Mouse (Mus musculus) intestine, embryonic 14.5 days (tissue): ENCODE results near the gene Cfap99. TPM values are rescaled to one million over a fixed set of nuclear protein-coding genes. Genes with fewer than 3 reads are reported as not detected.

Source experiments
- ATAC-seq: fragments of 200-750 bp; cut with Nextera tagmentation; replicated peaks from 2 replicates; pipeline ENCODE4 v1.8.0; 2017; ENCODE audit warnings: low read depth, moderate number of reproducible peaks, moderate TSS enrichment, moderate library complexity; ENCODE audit not compliant: low FRiP score, low TSS enrichment
- DNase-seq: peaks from one replicate; pipeline ENCODE4 v3.0.0-alpha.2; 2018; ENCODE audit warnings: low spot score
- H3K27ac ChIP-seq: fragments of 300-500 bp; sonication (generic); 2 replicates; pipeline ENCODE4 v1.5.1; 2014; ENCODE audit warnings: low read depth, mild to moderate bottlenecking, control low read depth
- H3K27me3 ChIP-seq: fragments of 300-500 bp; sonication (generic); replicated peaks from 2 replicates; pipeline ENCODE4 v1.6.1; 2014; ENCODE audit warnings: low read length, control low read depth; ENCODE audit not compliant: control insufficient read depth, insufficient read depth
- H3K36me3 ChIP-seq: fragments of 300-500 bp; sonication (generic); 2 replicates; pipeline ENCODE4 v1.6.1; 2014; ENCODE audit warnings: low read length, control low read depth; ENCODE audit not compliant: control insufficient read depth, insufficient read depth
- H3K4me1 ChIP-seq: fragments of 300-500 bp; sonication (generic); replicated peaks from 2 replicates; pipeline ENCODE4 v1.6.1; 2014; ENCODE audit warnings: low read length, control low read depth, mixed read lengths; ENCODE audit not compliant: control insufficient read depth, insufficient read depth
- H3K4me2 ChIP-seq: fragments of 300-500 bp; sonication (generic); 2 replicates; pipeline ENCODE4 v1.6.1; 2014; ENCODE audit warnings: low read length
- H3K4me3 ChIP-seq: fragments of 300-500 bp; sonication (generic); 2 replicates; pipeline ENCODE4 v1.5.1; 2014; ENCODE audit warnings: low read depth, low read length, control low read depth, mixed read lengths
- H3K9ac ChIP-seq: fragments of 300-500 bp; sonication (generic); 2 replicates; pipeline ENCODE4 v1.6.1; 2014; ENCODE audit warnings: mild to moderate bottlenecking, low read length
- H3K9me3 ChIP-seq: fragments of 300-500 bp; sonication (generic); 2 replicates; pipeline ENCODE4 v1.6.1; 2016; ENCODE audit warnings: low read length, control low read depth; ENCODE audit not compliant: control insufficient read depth
- WGBS: fragments of 180-500 bp; shearing (Covaris S2); extraction: QIAGEN DNeasy Blood & Tissue Kit; methylation state at CpG from one replicate; pipeline ENCODE4 v1.1.7; 2014; 5-methylcytosine and 5-hydroxymethylcytosine counted together
- polyA plus RNA-seq: library from polyadenylated mRNA; unstranded; fragments of >200 nt; fragmentation: Nextera tagmentation; extraction: Ambion mirVana; gene quantifications from 2 replicates; pipeline ENCODE4 v1.2.1, GENCODE M21; 2014

Gene Cfap99
- polyA plus RNA-seq, 1 experiment from 2014 or later: not detected

DNA sequence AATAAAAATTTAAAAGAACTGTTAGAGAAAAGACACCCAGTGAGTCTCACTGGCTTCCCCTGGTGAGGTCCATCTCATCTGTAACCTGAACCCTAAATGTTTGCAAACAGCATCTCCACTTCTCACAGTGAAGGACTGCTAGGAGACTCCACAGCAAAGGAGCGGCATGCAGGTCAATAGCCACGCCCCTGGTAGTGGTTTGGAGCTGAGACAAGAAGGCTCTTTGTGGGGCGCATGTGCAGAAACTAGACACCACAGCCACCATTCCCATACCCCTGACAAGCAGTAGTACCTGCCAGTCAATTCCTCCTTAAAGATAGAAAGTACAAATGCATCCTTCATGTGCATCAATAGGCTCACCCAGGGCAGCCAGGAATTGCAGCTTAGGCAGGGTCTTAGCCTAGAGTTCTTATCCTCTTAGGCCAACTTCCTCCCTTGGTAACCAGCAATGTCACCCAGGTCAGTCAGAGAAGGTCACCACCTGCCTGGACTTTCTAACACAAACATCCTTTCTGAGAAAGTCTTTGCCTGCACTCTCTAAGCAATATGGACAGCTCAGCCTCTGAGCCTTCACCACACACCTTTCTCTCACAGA is 4.1 kb upstream of the Cfap99 start:
- H3K4me1 ChIP-seq: peaks cover 6% of the 10 kb centered on the region; the same call in 1 of the 2 replicates
- DNase-seq (no peak), ATAC-seq (no peak)
- H3K4me3 ChIP-seq: no peak overlapping the region
- no peak overlapping the region for H3K27ac ChIP-seq
- H3K36me3 ChIP-seq: no peaks in the 10 kb centered on the region
- no peak overlapping the region for H3K9ac ChIP-seq
- H3K4me2 ChIP-seq: no peak overlapping the region
- H3K27me3 ChIP-seq: peaks cover 44% of the 10 kb centered on the region
- no peaks in the 10 kb centered on the region for H3K9me3 ChIP-seq
- WGBS: 40% methylated on average over 3 of the region's 3 CpGs

DNA sequence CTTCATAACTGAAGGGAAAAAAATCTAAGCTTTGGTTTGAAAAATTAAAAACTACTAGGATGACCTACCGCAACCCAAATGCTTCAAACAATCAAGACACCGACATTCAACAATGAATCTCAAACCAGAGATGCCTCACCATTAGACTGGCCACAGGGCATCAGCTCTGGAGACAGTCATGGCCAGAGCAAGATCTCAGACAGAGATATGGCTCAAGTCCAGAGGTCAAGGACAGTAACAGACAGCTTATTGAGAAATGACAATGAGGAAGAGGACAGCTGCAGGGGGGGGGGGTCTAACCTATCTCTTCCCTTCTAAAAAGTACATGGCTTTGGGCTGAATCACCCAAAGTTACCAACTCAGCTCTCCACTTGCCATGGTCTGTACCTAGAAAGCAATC is 3.1 kb upstream of the Cfap99 start:
- DNase-seq: no peak
- WGBS: 84% methylated on average over 2 of the region's 2 CpGs
- H3K27me3 ChIP-seq: peaks cover 50% of the 10 kb centered on the region

GRCm38 (mm10) chr5:34286516-34286915 is 1.9 kb upstream of the Cfap99 start:
- Histone ChIP-seq H3K4me1 (peaks cover 6% of the 10 kb centered on the region; the same call in 1 of the 2 replicates), H3K4me2 (peak overlapping the region; percentile 90; the same call in 1 of the 2 replicates), H3K9ac (no peak overlapping the region), H3K9me3 (no peaks in the 10 kb centered on the region), H3K4me3 (peak overlapping the region; percentile 22), H3K27me3 (peaks cover 54% of the 10 kb centered on the region), H3K36me3 (no peaks in the 10 kb centered on the region), H3K27ac (no peak overlapping the region)
- WGBS: 3% methylated on average over 11 of the region's 11 CpGs
- ATAC-seq (no peak), DNase-seq (no peak)

More for the DNA sequence above, 3.1 kb upstream of the Cfap99 start:
- Histone ChIP-seq H3K4me2 (no peak overlapping the region), H3K36me3 (no peaks in the 10 kb centered on the region), H3K27ac (no peak overlapping the region), H3K9me3 (no peaks in the 10 kb centered on the region), H3K4me1 (peaks cover 6% of the 10 kb centered on the region; the same call in 1 of the 2 replicates), H3K4me3 (no peak overlapping the region), H3K9ac (no peak overlapping the region)
- ATAC-seq: no peak

GRCm38 (mm10) chr5:34287001-34287837 is 1.2 kb upstream of the Cfap99 start:
- Histone ChIP-seq H3K4me2 (peak overlapping the region; percentile 90), H3K27ac (no peak overlapping the region), H3K27me3 (peaks cover 54% of the 10 kb centered on the region), H3K36me3 (no peaks in the 10 kb centered on the region), H3K9ac (no peak overlapping the region), H3K4me1 (peaks cover 6% of the 10 kb centered on the region; the same call in 1 of the 2 replicates), H3K4me3 (peak overlapping the region; percentile 59), H3K9me3 (no peaks in the 10 kb centered on the region)
- WGBS: 1% methylated on average over 54 of the region's 54 CpGs
- ATAC-seq (no peak), DNase-seq (peak; percentile 58)

- H3K27me3 ChIP-seq: peaks cover 54% of the 10 kb centered on the region
Measured at GRCm38 (mm10) chr5:34287838-34288145, 608 bp upstream of the Cfap99 start.

GRCm38 (mm10) chr5:34289286-34289685 is 886 bp downstream of the Cfap99 start:
- ATAC-seq (no peak), DNase-seq (no peak)
- Histone ChIP-seq H3K36me3 (no peaks in the 10 kb centered on the region), H3K4me1 (peaks cover 6% of the 10 kb centered on the region; the same call in 1 of the 2 replicates), H3K4me2 (no peak overlapping the region), H3K9ac (no peak overlapping the region), H3K27ac (no peak overlapping the region), H3K9me3 (no peaks in the 10 kb centered on the region), H3K4me3 (no peak overlapping the region), H3K27me3 (peaks cover 51% of the 10 kb centered on the region)
- WGBS: 62% methylated on average over 2 of the region's 2 CpGs

More at GRCm38 (mm10) chr5:34287838-34288145, 608 bp upstream of the Cfap99 start:
- no peak for ATAC-seq
- Histone ChIP-seq H3K9ac (no peak overlapping the region), H3K4me2 (peak overlapping the region; percentile 90), H3K27ac (no peak overlapping the region), H3K4me1 (peaks cover 6% of the 10 kb centered on the region; the same call in 1 of the 2 replicates), H3K36me3 (no peaks in the 10 kb centered on the region), H3K9me3 (no peaks in the 10 kb centered on the region), H3K4me3 (peak overlapping the region; percentile 59)
- WGBS: under 1% methylated on average over 18 of the region's 18 CpGs
- DNase-seq: peak; percentile 74

DNA sequence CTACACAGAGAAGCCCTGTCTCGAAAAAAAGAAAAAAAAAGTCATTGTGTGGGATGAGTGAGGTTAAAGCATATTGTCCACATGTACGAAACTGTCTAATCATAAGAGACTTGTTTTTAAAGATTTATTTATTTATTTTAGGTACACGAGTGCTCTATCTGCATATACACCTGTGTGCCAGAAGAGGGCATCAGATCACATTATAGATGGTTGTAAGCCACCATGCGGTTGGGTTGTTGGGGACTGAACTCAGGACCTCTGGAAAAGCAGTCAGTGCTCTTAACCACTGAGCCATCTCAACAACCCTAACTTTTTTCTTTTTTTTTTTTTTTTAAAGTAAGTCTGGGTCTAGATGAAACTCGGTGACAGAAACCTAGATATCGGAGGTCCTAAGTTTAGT is 5.0 kb downstream of the Cfap99 start:
- ATAC-seq: no peak
- Histone ChIP-seq H3K27ac (no peak overlapping the region), H3K9me3 (no peaks in the 10 kb centered on the region), H3K4me3 (no peak overlapping the region), H3K27me3 (peaks cover 18% of the 10 kb centered on the region), H3K36me3 (no peaks in the 10 kb centered on the region), H3K4me2 (no peak overlapping the region), H3K9ac (no peak overlapping the region), H3K4me1 (no peaks in the 10 kb centered on the region)
- whole genome bisulfite sequencing: 83% methylated on average over 6 of the region's 6 CpGs
- DNase-seq: no peak

DNA sequence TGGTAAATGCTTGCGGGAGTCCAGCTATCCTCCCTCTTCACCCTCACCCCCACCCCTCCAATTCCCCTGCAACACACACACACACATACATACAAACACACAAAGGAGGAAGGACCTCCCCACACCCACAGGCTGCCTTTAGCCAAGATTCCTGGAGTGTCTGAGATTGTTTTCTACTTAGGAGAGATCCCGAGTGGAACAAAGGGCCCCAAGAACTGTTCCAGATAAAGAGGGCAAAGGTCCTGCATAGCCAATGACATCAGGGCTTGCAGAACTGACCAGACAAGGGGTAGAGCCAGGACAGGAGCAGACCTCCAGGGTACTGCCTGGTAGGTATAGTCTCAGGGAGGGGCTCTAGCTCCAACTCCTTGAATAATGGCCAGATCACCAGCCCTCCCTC is 6.3 kb downstream of the Cfap99 start:
- Histone ChIP-seq H3K4me1 (no peaks in the 10 kb centered on the region), H3K36me3 (no peaks in the 10 kb centered on the region), H3K9ac (no peak overlapping the region), H3K4me3 (no peak overlapping the region), H3K27me3 (peaks cover 5% of the 10 kb centered on the region; the same call in 1 of the 2 replicates), H3K4me2 (no peak overlapping the region), H3K27ac (no peak overlapping the region), H3K9me3 (no peaks in the 10 kb centered on the region)
- DNase-seq (no peak), ATAC-seq (no peak)
- 40% methylated on average over 2 of the region's 2 CpGs for WGBS
